Mouse (Mus musculus) bone marrow, adult 2 months (tissue): ENCODE results near the gene Styxl1.

Source experiments
- CTCF ChIP-seq: fragments of 200-500 bp; IDR thresholded peaks from 2 replicates; pipeline ENCODE4 v1.5.1; 2011; ENCODE audit warnings: low read length, control low read depth; ENCODE audit not compliant: control insufficient read depth, insufficient read depth
- POLR2A ChIP-seq: fragments of 200-500 bp; IDR thresholded peaks from 2 replicates; pipeline ENCODE4 v1.6.1; 2011; ENCODE audit warnings: low read depth, mild to moderate bottlenecking, control low read depth, low read length, borderline replicate concordance; ENCODE audit not compliant: control insufficient read depth

DNA sequence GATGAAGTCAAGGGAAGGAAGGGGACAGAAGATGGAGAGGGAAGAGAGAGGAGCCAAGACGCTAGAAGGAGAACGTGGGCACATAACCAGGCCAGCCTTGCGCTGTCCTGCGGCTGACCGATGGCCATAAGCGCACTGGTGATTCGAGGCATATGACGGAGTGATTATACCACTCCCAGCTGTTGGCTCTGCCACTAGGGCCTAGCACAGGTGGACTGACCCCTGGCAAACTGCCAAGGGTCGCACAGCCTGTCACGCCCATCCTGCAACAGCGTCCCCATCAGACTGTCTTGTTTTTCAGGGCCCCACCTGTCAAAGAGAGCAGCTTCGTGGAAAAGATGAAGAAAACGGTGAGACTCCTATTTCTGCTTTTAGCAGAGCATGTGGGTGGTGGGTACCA lies 49.8 kb downstream of the Styxl1 start:
- TF ChIP-seq CTCF (no peak), POLR2A (no peak)
